Mouse (Mus musculus): ENCODE results near the gene Synj2bp. TPM values are rescaled to one million over a fixed set of nuclear protein-coding genes. Genes with fewer than 3 reads are reported as not detected.
"Not testable (repeated sequence)": the region's sequence is repeated elsewhere in the genome, so short reads cannot be mapped to it uniquely, and the experiment has no call there.

Gene Synj2bp
- polyA plus RNA-seq, 1 experiment from 2014 or later: 35.5 TPM

- Histone ChIP-seq H3K9me3 (ENCODE audit: control insufficient read depth, low read length) (no peaks in the 10 kb centered on the region), H3K9ac (replicated peaks; ENCODE audit: low read length) (no peak overlapping the region), H3K4me2 (ENCODE audit: low read length) (no peak overlapping the region), H3K4me3 (replicated peaks; ENCODE audit: low read depth, low read length) (no peak overlapping the region), H3K4me1 (ENCODE audit: control insufficient read depth, insufficient read depth, low read length) (no peaks in the 10 kb centered on the region), H3K27ac (replicated peaks; ENCODE audit: low read depth, low read length) (no peak overlapping the region), H3K36me3 (ENCODE audit: control insufficient read depth, insufficient read depth, low read length) (no peaks in the 10 kb centered on the region), H3K27me3 (ENCODE audit: control insufficient read depth, insufficient read depth, low read length) (no peaks in the 10 kb centered on the region)
- no peak for DNase-seq
- ATAC-seq (ENCODE audit: low FRiP score, low TSS enrichment): no peak
- WGBS: 97% methylated on average over 5 of the region's 5 CpGs
These were observed 42.2 kb downstream of the Synj2bp start for GRCm38 (mm10) chr12:81490491-81490890.

GRCm38 (mm10) chr12:81485311-81485710, 47.4 kb downstream of the Synj2bp start:
- Histone ChIP-seq H3K9me3 (ENCODE audit: control insufficient read depth, low read length) (no peaks in the 10 kb centered on the region), H3K9ac (replicated peaks; ENCODE audit: low read length) (peak overlapping the region; percentile 57; the same call in 1 of the 2 replicates), H3K4me1 (ENCODE audit: control insufficient read depth, insufficient read depth, low read length) (0 out of 2 replicates have a peak, but pooled peaks cover 3% of the 10 kb centered on the region), H3K4me3 (replicated peaks; ENCODE audit: low read depth, low read length) (peak overlapping the region; percentile 66), H3K27me3 (ENCODE audit: control insufficient read depth, insufficient read depth, low read length) (no peaks in the 10 kb centered on the region), H3K4me2 (ENCODE audit: low read length) (peak overlapping the region; percentile 72), H3K27ac (replicated peaks; ENCODE audit: low read depth, low read length) (peak overlapping the region; percentile 92; the same call in 1 of the 2 replicates), H3K36me3 (ENCODE audit: control insufficient read depth, insufficient read depth, low read length) (no peaks in the 10 kb centered on the region)
- DNase-seq: peak; percentile 2
- peak; percentile 44; the same call in 1 of the 2 replicates for ATAC-seq (ENCODE audit: low FRiP score, low TSS enrichment)
- WGBS: 43% methylated on average over 6 of the region's 6 CpGs

DNA sequence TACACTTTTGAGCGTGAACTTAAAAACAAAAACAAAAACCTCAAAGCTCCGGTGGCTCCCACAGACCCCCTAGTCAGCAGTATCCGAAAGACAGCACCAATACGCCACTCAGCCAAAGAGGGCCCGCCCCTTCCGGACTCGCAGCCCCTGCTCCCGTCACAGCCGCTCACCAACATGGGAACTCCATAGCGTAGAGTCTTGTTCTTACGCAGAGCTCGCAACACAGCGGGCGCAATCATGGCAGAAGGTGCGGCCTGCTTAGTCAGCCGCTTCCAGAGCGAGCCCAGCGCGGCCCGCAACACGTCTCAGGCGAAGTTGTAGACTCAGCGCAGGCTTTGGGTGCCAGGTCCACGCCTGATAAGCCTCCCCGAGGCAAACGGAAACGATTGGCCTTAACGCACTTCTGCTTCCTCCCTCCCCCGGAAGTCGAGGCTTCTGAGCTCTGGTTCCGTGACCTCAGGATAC, 48.0 kb downstream of the Synj2bp start, which contains the start of gene Cox16:
Cox16 (minus strand) TSS at position 401 of the 465 bp plus-strand sequence.
- Histone ChIP-seq H3K36me3 (ENCODE audit: control insufficient read depth, insufficient read depth, low read length) (peaks cover under 1% of the 10 kb centered on the region; the same call in 1 of the 2 replicates), H3K27ac (replicated peaks; ENCODE audit: low read depth, low read length) (peak within 1 kb of the TSS; percentile 92), H3K9ac (replicated peaks; ENCODE audit: low read length) (peak within 1 kb of the TSS; percentile 57), H3K9me3 (ENCODE audit: control insufficient read depth, low read length) (no peaks in the 10 kb centered on the region), H3K4me1 (ENCODE audit: control insufficient read depth, insufficient read depth, low read length) (0 out of 2 replicates have a peak, but pooled peaks cover 3% of the 10 kb centered on the region), H3K27me3 (ENCODE audit: control insufficient read depth, insufficient read depth, low read length) (no peaks in the 10 kb centered on the region), H3K4me2 (ENCODE audit: low read length) (peak within 1 kb of the TSS; percentile 72), H3K4me3 (replicated peaks; ENCODE audit: low read depth, low read length) (peak within 1 kb of the TSS; percentile 66)
- DNase-seq (peak; percentile 92), ATAC-seq (ENCODE audit: low FRiP score, low TSS enrichment) (peak; percentile 97)
- under 1% methylated on average over 31 of the region's 31 CpGs for WGBS

DNA sequence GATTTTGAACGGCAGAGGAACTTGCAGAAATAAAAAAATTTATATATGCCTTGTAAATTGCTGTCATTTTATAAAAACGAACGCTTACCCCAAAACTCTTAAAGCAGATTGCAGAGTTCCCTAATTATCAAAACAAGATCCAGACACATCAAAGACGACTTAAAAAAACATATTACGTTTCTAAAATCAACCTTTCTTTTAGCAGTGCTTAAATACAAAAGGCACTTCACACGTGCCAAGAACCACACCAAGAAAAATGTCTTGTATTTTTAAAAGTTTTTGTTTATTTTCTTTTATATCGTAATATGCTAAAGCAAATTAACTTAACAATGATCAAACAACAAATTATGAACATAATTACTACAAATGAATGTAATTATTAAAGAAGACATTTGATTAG, 48.5 kb downstream of the Synj2bp start:
- H3K9ac ChIP-seq (replicated peaks; ENCODE audit: low read length): peak overlapping the region; percentile 57; the same call in 1 of the 2 replicates
- no peaks in the 10 kb centered on the region for H3K9me3 ChIP-seq (ENCODE audit: control insufficient read depth, low read length)
- peak overlapping the region; percentile 66 for H3K4me3 ChIP-seq (replicated peaks; ENCODE audit: low read depth, low read length)
- H3K4me2 ChIP-seq (ENCODE audit: low read length): peak overlapping the region; percentile 72
- ATAC-seq (ENCODE audit: low FRiP score, low TSS enrichment) (no peak), DNase-seq (peak; percentile 15)
- H3K27ac ChIP-seq (replicated peaks; ENCODE audit: low read depth, low read length): no peak overlapping the region; the same call in 1 of the 2 replicates
- H3K4me1 ChIP-seq (ENCODE audit: control insufficient read depth, insufficient read depth, low read length): 0 out of 2 replicates have a peak, but pooled peaks cover 3% of the 10 kb centered on the region
- H3K36me3 ChIP-seq (ENCODE audit: control insufficient read depth, insufficient read depth, low read length): peaks cover 5% of the 10 kb centered on the region; the same call in 1 of the 2 replicates
- 2% methylated on average over 7 of the region's 7 CpGs for WGBS
- H3K27me3 ChIP-seq (ENCODE audit: control insufficient read depth, insufficient read depth, low read length): no peaks in the 10 kb centered on the region

DNA sequence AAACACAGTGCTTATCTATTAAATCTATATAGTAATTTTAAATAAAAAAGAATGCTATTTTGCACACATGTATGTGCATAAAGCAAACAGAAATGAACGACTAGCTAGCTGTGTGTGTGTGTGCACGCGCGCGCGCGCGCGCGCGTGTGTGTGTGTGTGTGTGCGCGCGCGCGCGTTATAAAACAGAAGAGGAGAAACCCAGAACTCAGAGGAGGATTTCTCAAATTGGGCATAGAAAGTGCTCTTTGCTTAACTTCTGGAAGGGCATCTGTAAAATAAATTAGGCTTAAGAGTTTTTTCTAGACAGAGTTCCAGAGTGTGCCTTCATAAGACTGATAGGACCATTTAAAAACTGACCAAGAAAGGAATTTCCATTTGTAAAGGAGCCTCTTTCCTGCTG, 49.1 kb downstream of the Synj2bp start:
- Histone ChIP-seq H3K4me3 (replicated peaks; ENCODE audit: low read depth, low read length) (peak overlapping the region; percentile 66), H3K4me1 (ENCODE audit: control insufficient read depth, insufficient read depth, low read length) (0 out of 2 replicates have a peak, but pooled peaks cover 3% of the 10 kb centered on the region), H3K27me3 (ENCODE audit: control insufficient read depth, insufficient read depth, low read length) (no peaks in the 10 kb centered on the region), H3K36me3 (ENCODE audit: control insufficient read depth, insufficient read depth, low read length) (peaks cover 6% of the 10 kb centered on the region; the same call in 1 of the 2 replicates), H3K4me2 (ENCODE audit: low read length) (peak overlapping the region; percentile 72), H3K9ac (replicated peaks; ENCODE audit: low read length) (peak overlapping the region; percentile 57; the same call in 1 of the 2 replicates), H3K9me3 (ENCODE audit: control insufficient read depth, low read length) (no peaks in the 10 kb centered on the region), H3K27ac (replicated peaks; ENCODE audit: low read depth, low read length) (no peak overlapping the region)
- no peak for ATAC-seq (ENCODE audit: low FRiP score, low TSS enrichment)
- 44% methylated on average over 17 of the region's 17 CpGs for WGBS
- DNase-seq: peak; percentile 85

DNA sequence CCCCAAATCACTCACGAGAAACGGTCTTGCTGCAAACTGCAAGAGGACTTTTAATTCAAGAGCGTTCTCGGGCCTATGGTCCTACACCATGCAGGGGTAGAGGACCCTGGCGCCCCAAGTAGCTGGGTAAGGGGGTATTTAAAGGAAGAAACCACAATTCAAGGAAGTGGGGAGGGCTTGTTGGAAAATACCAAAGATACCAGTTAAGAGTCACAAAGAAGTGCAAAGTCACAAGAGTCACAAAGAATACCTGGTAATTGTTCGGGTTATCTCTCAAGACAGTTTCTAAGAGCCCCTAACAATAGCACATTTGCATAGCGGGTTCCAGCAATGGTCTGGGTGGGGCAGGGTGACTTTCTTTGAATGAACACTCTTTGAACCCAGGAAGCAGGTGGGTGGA, 73.7 kb downstream of the Synj2bp start:
- not testable (repeated sequence) for H3K4me2 ChIP-seq (ENCODE audit: low read length)

More for the DNA sequence above, 73.7 kb downstream of the Synj2bp start:
- not testable (repeated sequence) for H3K9ac ChIP-seq (replicated peaks; ENCODE audit: low read length); ATAC-seq (ENCODE audit: low FRiP score, low TSS enrichment); H3K9me3 ChIP-seq (ENCODE audit: control insufficient read depth, low read length); H3K27me3 ChIP-seq (ENCODE audit: control insufficient read depth, insufficient read depth, low read length); H3K36me3 ChIP-seq (ENCODE audit: control insufficient read depth, insufficient read depth, low read length); H3K4me3 ChIP-seq (replicated peaks; ENCODE audit: low read depth, low read length); H3K4me1 ChIP-seq (ENCODE audit: control insufficient read depth, insufficient read depth, low read length); DNase-seq; H3K27ac ChIP-seq (replicated peaks; ENCODE audit: low read depth, low read length)
- WGBS: 97% methylated on average over 7 of the region's 7 CpGs

Other genes starting within 250 kb of the Synj2bp start
- 6.1 and 6.8 TPM in 2 replicates for gene Slc8a3, start 199.7 kb downstream of the Synj2bp start, polyA plus RNA-seq (2014; fragmentation: Nextera tagmentation; extraction: Ambion mirVana)
- gene Gm4787, start 153.4 kb downstream of the Synj2bp start, polyA plus RNA-seq (2014; fragmentation: Nextera tagmentation; extraction: Ambion mirVana): 0.32 and 0.39 TPM in 2 replicates
- gene Adam4, start 111.0 kb downstream of the Synj2bp start, polyA plus RNA-seq (2014; fragmentation: Nextera tagmentation; extraction: Ambion mirVana): 0.43 and 0.70 TPM in 2 replicates
- gene Cox16, start 47.8 kb downstream of the Synj2bp start, polyA plus RNA-seq (2014; fragmentation: Nextera tagmentation; extraction: Ambion mirVana): 132 and 133 TPM in 2 replicates
- gene Gm20498, start within 50 bp of the Synj2bp start, polyA plus RNA-seq (2014; fragmentation: Nextera tagmentation; extraction: Ambion mirVana): 39.6 and 44.9 TPM in 2 replicates
- 0.74 and 0.99 TPM in 2 replicates for gene Adam21, start 35.6 kb upstream of the Synj2bp start, polyA plus RNA-seq (2014; fragmentation: Nextera tagmentation; extraction: Ambion mirVana)
- 43.9 and 50.7 TPM in 2 replicates for gene Med6, start 62.1 kb upstream of the Synj2bp start, polyA plus RNA-seq (2014; fragmentation: Nextera tagmentation; extraction: Ambion mirVana)
- 10.7 and 12.6 TPM in 2 replicates for gene Ttc9, start 98.3 kb upstream of the Synj2bp start, polyA plus RNA-seq (2014; fragmentation: Nextera tagmentation; extraction: Ambion mirVana)
- 12.4 TPM in 2 replicates for gene Map3k9, start 248.3 kb upstream of the Synj2bp start, polyA plus RNA-seq (2014; fragmentation: Nextera tagmentation; extraction: Ambion mirVana)

All from midbrain, embryonic 14.5 days (tissue).